Mouse (Mus musculus) heart, adult 2 months (tissue): ENCODE measurements around the gene Zfp639. TPM values are rescaled to one million over a fixed set of nuclear protein-coding genes. Genes with fewer than 3 reads are reported as not detected.

ENCODE experiments used
- DNase-seq, 2 experiments: peaks; one replicate each; pipeline ENCODE4 v3.0.0; 2021
- H3K27ac ChIP-seq: fragments of 200-600 bp; 2 replicates; pipeline ENCODE4 v1.8.1; 2022
- H3K27me3 ChIP-seq: fragments of 200-500 bp; 2 replicates; pipeline ENCODE4 v1.6.1; 2012; ENCODE audit warnings: mild to moderate bottlenecking, low read length, inconsistent platforms, mixed read lengths; ENCODE audit not compliant: control insufficient read depth, insufficient read depth
- H3K36me3 ChIP-seq: fragments of 200-500 bp; 2 replicates; pipeline ENCODE4 v1.6.1; 2012; ENCODE audit warnings: low read length, inconsistent platforms; ENCODE audit not compliant: control insufficient read depth, insufficient read depth
- H3K4me1 ChIP-seq: fragments of 200-500 bp; 2 replicates; pipeline ENCODE4 v1.6.1; 2011; ENCODE audit warnings: low read length; ENCODE audit not compliant: control insufficient read depth, insufficient read depth
- H3K4me3 ChIP-seq: fragments of 200-600 bp; 2 replicates; pipeline ENCODE4 v1.8.1; 2022
- H3K79me2 ChIP-seq: fragments of 200-500 bp; replicated peaks from 2 replicates; pipeline ENCODE4 v1.6.1; 2012; ENCODE audit warnings: mild to moderate bottlenecking, inconsistent platforms, low read length, moderate library complexity, mixed read lengths; ENCODE audit not compliant: control insufficient read depth, insufficient read depth
- H3K9ac ChIP-seq: fragments of 200-500 bp; 2 replicates; pipeline ENCODE4 v1.6.1; 2012; ENCODE audit warnings: low read depth, mild to moderate bottlenecking, control low read depth, inconsistent platforms, low read length, mixed read lengths
- CTCF ChIP-seq: fragments of 200-600 bp; IDR thresholded peaks from 2 replicates; pipeline ENCODE4 v1.8.1; 2022; ENCODE audit warnings: antibody characterized with exemption, mild to moderate bottlenecking, moderate library complexity
- EP300 ChIP-seq: fragments of 200-500 bp; IDR thresholded peaks from 2 replicates; pipeline ENCODE4 v1.6.1; 2011; ENCODE audit warnings: low read depth, low read length, control low read depth; ENCODE audit not compliant: insufficient read depth
- POLR2A ChIP-seq: fragments of 200-500 bp; IDR thresholded peaks from 2 replicates; pipeline ENCODE4 v1.6.1; 2011; ENCODE audit warnings: mild to moderate bottlenecking, low read depth, low read length, control low read depth; ENCODE audit not compliant: insufficient read depth
- WGBS: fragments of 180-500 bp; shearing (Covaris S2); methylation state at CpG from one replicate; pipeline ENCODE4 v1.1.7; 2018; 5-methylcytosine and 5-hydroxymethylcytosine counted together
- intact Hi-C: fragments of 180-260 bp; cut with DNase I; formaldehyde crosslinking; loops from one replicate; pipeline ENCODE4 v1.15.1; 2025
- polyA plus RNA-seq: library from polyadenylated mRNA; depleted of rRNA; stranded (reverse); fragments of >200 nt; gene quantifications from 2 replicates; pipeline ENCODE4 v1.2.3, GENCODE M21; 2012
- total RNA-seq, 2 experiments: library from RNA; stranded (reverse); gene quantifications; 2 replicates each; pipeline ENCODE4 v1.2.3; 2021

Zfp639 gene
- total and polyA plus RNA-seq, 3 experiments: 20.6 to 28.0 (median 22.1) TPM

- H3K27me3 ChIP-seq: no peaks in the 10 kb centered on the region
- TF ChIP-seq CTCF: no peak
- TF ChIP-seq POLR2A: no peak
- TF ChIP-seq EP300: no peak
- 60% methylated on average over 8 of the region's 8 CpGs for WGBS
- no peaks in the 10 kb centered on the region for H3K79me2 ChIP-seq
- H3K36me3 ChIP-seq: no peaks in the 10 kb centered on the region
- no peak overlapping the region for H3K4me3 ChIP-seq
- no peaks in the 10 kb centered on the region for H3K4me1 ChIP-seq
- no peak overlapping the region for H3K27ac ChIP-seq
- no peak for DNase-seq
- no peak overlapping the region for H3K9ac ChIP-seq
- intact Hi-C loops: no loop called here
Measured at GRCm38 (mm10) chr3:32495856-32496710, 14.0 kb upstream of the Zfp639 start.

GRCm38 (mm10) chr3:32496711-32497070, 13.4 kb upstream of the Zfp639 start:
- Histone ChIP-seq H3K9ac (no peak overlapping the region), H3K4me1 (no peaks in the 10 kb centered on the region), H3K4me3 (no peak overlapping the region), H3K79me2 (no peaks in the 10 kb centered on the region), H3K36me3 (no peaks in the 10 kb centered on the region), H3K27ac (no peak overlapping the region), H3K27me3 (no peaks in the 10 kb centered on the region)
- 97% methylated on average over 1 of the region's 1 CpGs for WGBS
- DNase-seq: no peak
- TF ChIP-seq CTCF: no peak
- TF ChIP-seq EP300: no peak
- TF ChIP-seq POLR2A: no peak
- intact Hi-C loops: no loop called here

- WGBS: 90% methylated on average over 2 of the region's 2 CpGs
- Histone ChIP-seq H3K4me3 (no peak overlapping the region), H3K36me3 (no peaks in the 10 kb centered on the region), H3K27ac (no peak overlapping the region), H3K9ac (no peak overlapping the region), H3K27me3 (no peaks in the 10 kb centered on the region), H3K4me1 (no peaks in the 10 kb centered on the region), H3K79me2 (no peaks in the 10 kb centered on the region)
- TF ChIP-seq EP300: no peak
- TF ChIP-seq CTCF: no peak
- TF ChIP-seq POLR2A: no peak
- intact Hi-C loops: no loop called here
- no peak for DNase-seq
Measured at GRCm38 (mm10) chr3:32500346-32500745, 9.7 kb upstream of the Zfp639 start.

GRCm38 (mm10) chr3:32505841-32506240, 4.2 kb upstream of the Zfp639 start:
- DNase-seq: no peak
- H3K4me3 ChIP-seq: no peak overlapping the region
- peaks cover 2% of the 10 kb centered on the region for H3K4me1 ChIP-seq
- TF ChIP-seq CTCF (no peak), POLR2A (no peak), EP300 (no peak)
- H3K27me3 ChIP-seq: no peaks in the 10 kb centered on the region
- no peaks in the 10 kb centered on the region for H3K79me2 ChIP-seq
- H3K27ac ChIP-seq: no peak overlapping the region
- no peaks in the 10 kb centered on the region for H3K36me3 ChIP-seq
- WGBS: 69% methylated on average over 3 of the region's 3 CpGs
- intact Hi-C loops: loop anchor here (5.0 kb wide), 1 partner anchor 49 kb away; no protein-coding TSS in a partner anchor
- no peak overlapping the region for H3K9ac ChIP-seq

- 67% methylated on average over 11 of the region's 11 CpGs for WGBS
- H3K4me3 ChIP-seq: no peak overlapping the region
- no peaks in the 10 kb centered on the region for H3K27me3 ChIP-seq
- peaks cover 2% of the 10 kb centered on the region for H3K36me3 ChIP-seq
- H3K4me1 ChIP-seq: peaks cover 2% of the 10 kb centered on the region
- no peaks in the 10 kb centered on the region for H3K79me2 ChIP-seq
- no peak overlapping the region for H3K27ac ChIP-seq
- H3K9ac ChIP-seq: no peak overlapping the region
- intact Hi-C loops: loop anchor here (5.0 kb wide), 1 partner anchor 49 kb away; no protein-coding TSS in a partner anchor
- DNase-seq: no peak
- TF ChIP-seq POLR2A: no peak
- TF ChIP-seq CTCF: no peak
- TF ChIP-seq EP300: no peak
Measured at GRCm38 (mm10) chr3:32506366-32507225, 3.5 kb upstream of the Zfp639 start.
